ENCODE assay signal across 9 mouse cellular contexts in genomic region chr8:106905727-106906480, GRCm38 (mm10). TPM values are rescaled to one million over a fixed set of nuclear protein-coding genes. Genes with fewer than 3 reads are reported as not detected.
DNase-seq lines count a peak whose midpoint lies in the region; ATAC-seq and TF ChIP-seq lines count a peak whose summit lies in the region.
"Had no signal": no experiment of that assay in that cellular context is flagged by ENCODE, and none has a peak within 500 bp of the region (broad histone marks: within the 10 kb centered on the region; RNA-seq: fewer than 3 reads in every experiment).

No protein-coding gene starts in this region.

- 94% methylated on average over 17 of the region's 17 CpGs for WGBS in hindbrain, embryonic 10.5 days
- 91% methylated on average over 17 of the region's 17 CpGs for WGBS in hindbrain, embryonic 16.5 days
- 89% methylated on average over 17 of the region's 17 CpGs for WGBS in stomach, postnatal 0 days

- H3K27ac ChIP-seq in hindbrain, embryonic 10.5 days, result no peak overlapping the region
- H3K27ac ChIP-seq in hindbrain, embryonic 16.5 days (ENCODE audit: low read depth, low read length), result no peak overlapping the region
- H3K27ac ChIP-seq in stomach, postnatal 0 days (replicated peaks), result no peak overlapping the region
- H3K27ac ChIP-seq: hindbrain, embryonic 15.5 days had no signal

- ATAC-seq in hindbrain, embryonic 16.5 days, result no peak
- ATAC-seq in stomach, postnatal 0 days (ENCODE audit: low FRiP score, low TSS enrichment), result no peak

- no peak overlapping the region for H3K4me3 ChIP-seq in hindbrain, embryonic 10.5 days
- no peak overlapping the region for H3K4me3 ChIP-seq in hindbrain, embryonic 16.5 days (ENCODE audit: low read length)
- no peak overlapping the region for H3K4me3 ChIP-seq in stomach, postnatal 0 days (ENCODE audit: low read depth, low read length)
- H3K4me3 ChIP-seq: hindbrain, embryonic 15.5 days had no signal

- no peak overlapping the region for H3K4me2 ChIP-seq in hindbrain, embryonic 16.5 days (ENCODE audit: low read length)
- H3K4me2 ChIP-seq in stomach, postnatal 0 days (replicated peaks; ENCODE audit: low read depth), result no peak overlapping the region
- H3K4me2 ChIP-seq: hindbrain, embryonic 15.5 days had no signal

- TF ChIP-seq EP300 in stomach, postnatal 0 days (optimal IDR thresholded peaks at IDR 0.05), result no peak

- no peak overlapping the region for H3K9ac ChIP-seq in hindbrain, embryonic 16.5 days (ENCODE audit: low read depth, low read length)
- H3K9ac ChIP-seq in stomach, postnatal 0 days (ENCODE audit: low read length), result no peak overlapping the region
- H3K9ac ChIP-seq: hindbrain, embryonic 15.5 days had no signal

- no peaks in the 10 kb centered on the region for H3K4me1 ChIP-seq in hindbrain, embryonic 10.5 days (replicated peaks)
- no peaks in the 10 kb centered on the region for H3K4me1 ChIP-seq in hindbrain, embryonic 16.5 days (ENCODE audit: control insufficient read depth, insufficient read depth, low read depth, low read length)
- H3K4me1 ChIP-seq in stomach, postnatal 0 days (replicated peaks; ENCODE audit: control insufficient read depth, insufficient read depth), result no peaks in the 10 kb centered on the region
- H3K4me1 ChIP-seq: hindbrain, embryonic 15.5 days had no signal

- no peaks in the 10 kb centered on the region for H3K9me3 ChIP-seq in hindbrain, embryonic 10.5 days
- no peaks in the 10 kb centered on the region for H3K9me3 ChIP-seq in hindbrain, embryonic 16.5 days (ENCODE audit: control insufficient read depth, low read length)
- no peaks in the 10 kb centered on the region for H3K9me3 ChIP-seq in stomach, postnatal 0 days (ENCODE audit: control insufficient read depth, low read length)
- H3K9me3 ChIP-seq: hindbrain, embryonic 15.5 days had no signal

- peak; percentile 82 for TF ChIP-seq CTCF in stomach, postnatal 0 days (IDR thresholded peaks at IDR 0.05; ENCODE audit: low read depth)

- peaks cover 93% of the 10 kb centered on the region for H3K36me3 ChIP-seq in hindbrain, embryonic 10.5 days
- peaks cover 35% of the 10 kb centered on the region for H3K36me3 ChIP-seq in hindbrain, embryonic 16.5 days (ENCODE audit: control insufficient read depth, insufficient read depth, low read length)
- H3K36me3 ChIP-seq in stomach, postnatal 0 days (ENCODE audit: control insufficient read depth, insufficient read depth, low read length), result peaks cover 29% of the 10 kb centered on the region

- peak; percentile 44 for DNase-seq in hindbrain, embryonic 10.5 days (ENCODE audit: low spot score)
- DNase-seq in B cell, adult 2 months, result peak; percentile 71 to 73
- peak; percentile 84 for DNase-seq in adrenal gland, postnatal 10 days
- peak; percentile 70 for DNase-seq in gastrocnemius, adult 18-20 months (ENCODE audit: low spot score)
- peak; percentile 81 to 91 for DNase-seq in layer of hippocampus, adult 18-20 months (ENCODE audit: low spot score in 2 of 2)
- DNase-seq in lung, postnatal 14 days, result peak; percentile 86
- peak; percentile 61 for DNase-seq in stomach, postnatal 0 days (ENCODE audit: low spot score)

- H3K27me3 ChIP-seq in hindbrain, embryonic 10.5 days (ENCODE audit: insufficient read depth, poor library complexity, severe bottlenecking), result no peaks in the 10 kb centered on the region
- H3K27me3 ChIP-seq in hindbrain, embryonic 16.5 days (replicated peaks; ENCODE audit: control insufficient read depth, insufficient read depth, low read length), result no peaks in the 10 kb centered on the region
- H3K27me3 ChIP-seq in stomach, postnatal 0 days (ENCODE audit: control insufficient read depth, insufficient read depth, low read length), result no peaks in the 10 kb centered on the region
- H3K27me3 ChIP-seq: hindbrain, embryonic 15.5 days had no signal

RNA-seq across cellular contexts. Expression of gene Utp4, which starts 12.5 kb away (rescaled TPM):
- 58.3 and 85.0 TPM in 2 replicates for polyA plus RNA-seq in hindbrain, embryonic 10.5 days (2016; fragmentation: Nextera tagmentation; extraction: Ambion mirVana)
- polyA plus RNA-seq in hindbrain, embryonic 16.5 days (2015; fragmentation: Nextera tagmentation; extraction: Ambion mirVana), result 42.2 and 44.6 TPM in 2 replicates
- total RNA-seq in adrenal gland, postnatal 10 days (2021), result 10 to 100 TPM; 36.2 to 40.8 TPM
- total RNA-seq in gastrocnemius, adult 18-20 months (2021), result 10 to 100 TPM; 20.7 to 21.8 TPM
- total RNA-seq in layer of hippocampus, adult 18-20 months (2021), result 10 to 100 TPM; 43.3 to 45.1 TPM
- polyA plus RNA-seq in stomach, postnatal 0 days (2015; fragmentation: Nextera tagmentation; extraction: Ambion mirVana), result 30.4 and 33.7 TPM in 2 replicates

RNA-seq across cellular contexts. Expression of gene Sntb2, which starts 29.6 kb away (rescaled TPM):
- 9.2 and 9.7 TPM in 2 replicates for polyA plus RNA-seq in hindbrain, embryonic 10.5 days (2016; fragmentation: Nextera tagmentation; extraction: Ambion mirVana)
- polyA plus RNA-seq in hindbrain, embryonic 16.5 days (2015; fragmentation: Nextera tagmentation; extraction: Ambion mirVana), result 4.7 and 4.9 TPM in 2 replicates
- total RNA-seq in adrenal gland, postnatal 10 days (2021), result 10 to 100 TPM; 23.5 to 30.0 TPM
- total RNA-seq in gastrocnemius, adult 18-20 months (2021), result 1 to 10 TPM; 4.1 to 4.2 TPM
- 10 to 100 TPM; 22.6 to 26.3 TPM for total RNA-seq in layer of hippocampus, adult 18-20 months (2021)
- 9.1 and 10.2 TPM in 2 replicates for polyA plus RNA-seq in stomach, postnatal 0 days (2015; fragmentation: Nextera tagmentation; extraction: Ambion mirVana)

RNA-seq across cellular contexts. Expression of gene Has3, which starts 35.9 kb away (rescaled TPM):
- polyA plus RNA-seq in hindbrain, embryonic 10.5 days (2016; fragmentation: Nextera tagmentation; extraction: Ambion mirVana), result 0.04 and 0.13 TPM in 2 replicates
- 1.2 and 1.6 TPM in 2 replicates for polyA plus RNA-seq in hindbrain, embryonic 16.5 days (2015; fragmentation: Nextera tagmentation; extraction: Ambion mirVana)
- total RNA-seq in adrenal gland, postnatal 10 days (2021), result 1 to 10 TPM in 1 of 2 experiments, under 1 TPM in 1; 0.96 to 2.2 TPM
- total RNA-seq in gastrocnemius, adult 18-20 months (2021), result under 1 TPM; 0.37 to 0.57 TPM
- total RNA-seq in layer of hippocampus, adult 18-20 months (2021), result 1 to 10 TPM; 1.7 TPM
- 0.28 and 0.40 TPM in 2 replicates for polyA plus RNA-seq in stomach, postnatal 0 days (2015; fragmentation: Nextera tagmentation; extraction: Ambion mirVana)

Comparison
In these comparisons a context has a peak if more than half of its experiments do, and no peak if none do; other contexts are left out.
1. RNA of gene Sntb2, which starts 29.6 kb away (total RNA-seq): 23.5 to 30.0 TPM in adrenal gland, postnatal 10 days and 22.6 to 26.3 TPM in layer of hippocampus, adult 18-20 months; 4.1 to 4.2 TPM in gastrocnemius, adult 18-20 months; every median in the first group is over 4 times any median in the second.
2. Peak in every context shown above with its lines, with median percentiles within 50 percentile points of each other: DNase-seq.